Mouse (Mus musculus): ENCODE results near the gene Glra4. TPM values are rescaled to one million over a fixed set of nuclear protein-coding genes. Genes with fewer than 3 reads are reported as not detected.
A peak's percentile ranks its signal among the peaks of the same experiment; 100 is the strongest.
"Not testable (repeated sequence)": the region's sequence is repeated elsewhere in the genome, so short reads cannot be mapped to it uniquely, and the experiment has no call there.

Gene Glra4
- total and polyA plus RNA-seq, 3 experiments: not detected

GRCm38 (mm10) chrX:136740087-136740790, 39.7 kb downstream of the Glra4 start:
- peak overlapping the region; percentile 98 for H3K9ac ChIP-seq (ENCODE audit: insufficient read depth, low read depth)
- H3K4me2 ChIP-seq (ENCODE audit: insufficient read depth, low read depth, poor library complexity, severe bottlenecking): no peak overlapping the region
- peak overlapping the region; percentile 60 to 97 (median 85) for H3K4me3 ChIP-seq (replicated peaks in 1 of 3; ENCODE audit: low read depth in 2 of 3, low read length in 2 of 3, poor library complexity in 1 of 3)
- no peak overlapping the region for H3K27ac ChIP-seq (ENCODE audit: insufficient read depth, low read depth)
- peaks cover 3 to 23% of the 10 kb centered on the region in 2 experiments for H3K36me3 ChIP-seq (replicated peaks in 1 of 2; ENCODE audit: control insufficient read depth in 1 of 2, insufficient read depth in 1 of 2, low read length in 1 of 2)
- dilution Hi-C loops (cut with MboI; ENCODE audit: extremely low pct_ligation_motif_present, extremely low pct_unique_long_range_greater_than_20kb, low sequenced_read_pairs) (no loop called here), in situ Hi-C loops (cut with MboI; ENCODE audit: low pct_ligation_motif_present, low pct_unique_long_range_greater_than_20kb, low sequenced_read_pairs) (loop anchor here (10.0 to 25.0 kb wide), 2 partner anchors 115 to 272 kb away; no protein-coding TSS in a partner anchor)
- no peaks in the 10 kb centered on the region for H3K9me3 ChIP-seq (replicated peaks; ENCODE audit: low read length)
- peak; percentile 21 for DNase-seq (ENCODE audit: extremely low read depth)
- H3K27me3 ChIP-seq (replicated peaks): no peaks in the 10 kb centered on the region
- peaks cover 0 to 3% of the 10 kb centered on the region in 2 experiments; a peak in 1 of 4 replicates for H3K4me1 ChIP-seq (ENCODE audit: control insufficient read depth in 1 of 2, insufficient read depth in 2 of 2)
- H3K79me2 ChIP-seq (replicated peaks; ENCODE audit: control insufficient read depth, extremely low read depth, insufficient read depth, poor library complexity, severe bottlenecking): peaks cover 27% of the 10 kb centered on the region
- TF ChIP-seq E2F4 (IDR thresholded peaks at IDR 0.05; ENCODE audit: insufficient replicate concordance, low read depth, low read length) (no peak), ZMIZ1 (IDR thresholded peaks at IDR 0.05; ENCODE audit: low read depth, low read length) (no peak), ETS1 (conservative IDR thresholded peaks at IDR 0.05; ENCODE audit: low read depth, low read length) (no peak), MAX (IDR thresholded peaks at IDR 0.05; ENCODE audit: low read length) (no peak), IRF4 (IDR thresholded peaks at IDR 0.05; ENCODE audit: low read depth, low read length) (no peak), HCFC1 (IDR thresholded peaks at IDR 0.05; ENCODE audit: low read depth, low read length) (no peak), MXI1 (IDR thresholded peaks at IDR 0.05; ENCODE audit: low read depth, low read length) (no peak), SIN3A (IDR thresholded peaks at IDR 0.05; ENCODE audit: low read length) (0 out of 2 replicates have a peak, but pooled peaks have one; percentile 15), NRF1 (IDR thresholded peaks at IDR 0.05; ENCODE audit: low read depth, low read length) (no peak), CHD1 (IDR thresholded peaks at IDR 0.05; ENCODE audit: low read depth, low read length) (peak; percentile 84), MEF2A (IDR thresholded peaks at IDR 0.05; ENCODE audit: borderline replicate concordance, low read depth, low read length) (no peak), BHLHE40 (IDR thresholded peaks at IDR 0.05; ENCODE audit: low read depth, low read length) (no peak), UBTF (IDR thresholded peaks at IDR 0.05; ENCODE audit: low read depth, low read length) (no peak), JUN (IDR thresholded peaks at IDR 0.05; ENCODE audit: insufficient read depth, low read depth, low read length) (no peak), MYC (IDR thresholded peaks at IDR 0.05; ENCODE audit: low read depth, low read length) (0 out of 2 replicates have a peak, but pooled peaks have one; percentile 45), ZKSCAN1 (IDR thresholded peaks at IDR 0.05; ENCODE audit: borderline replicate concordance, low read depth, low read length) (no peak), EP300 (IDR thresholded peaks at IDR 0.05; ENCODE audit: low read length) (no peak)

- no peaks in the 10 kb centered on the region for H3K4me1 ChIP-seq (ENCODE audit: control insufficient read depth in 1 of 2, insufficient read depth in 2 of 2)
- no peak for DNase-seq (ENCODE audit: extremely low read depth)
- H3K27ac ChIP-seq (ENCODE audit: insufficient read depth, low read depth): no peak overlapping the region
- H3K79me2 ChIP-seq (replicated peaks; ENCODE audit: control insufficient read depth, extremely low read depth, insufficient read depth, poor library complexity, severe bottlenecking): peaks cover 3% of the 10 kb centered on the region; the same call in 1 of the 2 replicates
- no peak overlapping the region for H3K9ac ChIP-seq (ENCODE audit: insufficient read depth, low read depth)
- TF ChIP-seq MEF2A (IDR thresholded peaks at IDR 0.05; ENCODE audit: borderline replicate concordance, low read depth, low read length): no peak
- TF ChIP-seq POLR2AphosphoS2 (IDR thresholded peaks at IDR 0.05; ENCODE audit: low read depth, low read length): peak; percentile 67; the same call in 1 of the 2 replicates
- dilution Hi-C loops (cut with MboI; ENCODE audit: extremely low pct_ligation_motif_present, extremely low pct_unique_long_range_greater_than_20kb, low sequenced_read_pairs) (no loop called here), in situ Hi-C loops (cut with MboI; ENCODE audit: low pct_ligation_motif_present, low pct_unique_long_range_greater_than_20kb, low sequenced_read_pairs) (loop anchor here (25.0 kb wide), 1 partner anchor 280 kb away; no protein-coding TSS in a partner anchor)
- H3K9me3 ChIP-seq (replicated peaks; ENCODE audit: low read length): no peaks in the 10 kb centered on the region
- H3K4me2 ChIP-seq (ENCODE audit: insufficient read depth, low read depth, poor library complexity, severe bottlenecking): no peak overlapping the region
- no peaks in the 10 kb centered on the region for H3K27me3 ChIP-seq (replicated peaks)
- peaks cover 0 to 24% of the 10 kb centered on the region in 2 experiments for H3K36me3 ChIP-seq (replicated peaks in 1 of 2; ENCODE audit: control insufficient read depth in 1 of 2, insufficient read depth in 1 of 2, low read length in 1 of 2)
- H3K4me3 ChIP-seq (replicated peaks in 1 of 3; ENCODE audit: low read depth in 2 of 3, low read length in 2 of 3, poor library complexity in 1 of 3): no peak overlapping the region
Measured at GRCm38 (mm10) chrX:136732016-136732415, 47.9 kb downstream of the Glra4 start.

GRCm38 (mm10) chrX:136714742-136715474, 65.0 kb downstream of the Glra4 start:
- H3K36me3 ChIP-seq (replicated peaks in 1 of 2; ENCODE audit: control insufficient read depth in 1 of 2, insufficient read depth in 1 of 2, low read length in 1 of 2); DNase-seq (ENCODE audit: extremely low read depth): not testable (repeated sequence)

More at GRCm38 (mm10) chrX:136714742-136715474, 65.0 kb downstream of the Glra4 start:
- H3K79me2 ChIP-seq (replicated peaks; ENCODE audit: control insufficient read depth, extremely low read depth, insufficient read depth, poor library complexity, severe bottlenecking); H3K27me3 ChIP-seq (replicated peaks); H3K4me2 ChIP-seq (ENCODE audit: insufficient read depth, low read depth, poor library complexity, severe bottlenecking); H3K9ac ChIP-seq (ENCODE audit: insufficient read depth, low read depth); dilution Hi-C loops (cut with MboI; ENCODE audit: extremely low pct_ligation_motif_present, extremely low pct_unique_long_range_greater_than_20kb, low sequenced_read_pairs); in situ Hi-C loops (cut with MboI; ENCODE audit: low pct_ligation_motif_present, low pct_unique_long_range_greater_than_20kb, low sequenced_read_pairs); H3K9me3 ChIP-seq (replicated peaks; ENCODE audit: low read length); H3K4me3 ChIP-seq (replicated peaks in 1 of 3; ENCODE audit: low read depth in 2 of 3, low read length in 2 of 3, poor library complexity in 1 of 3); H3K27ac ChIP-seq (ENCODE audit: insufficient read depth, low read depth); H3K4me1 ChIP-seq (ENCODE audit: control insufficient read depth in 1 of 2, insufficient read depth in 2 of 2): not testable (repeated sequence)
